ENCODE assay signal across 10 mouse cellular contexts in genomic region chr11:84028271-84029028, GRCm38 (mm10). TPM values are rescaled to one million over a fixed set of nuclear protein-coding genes. Genes with fewer than 3 reads are reported as not detected.
A peak's percentile ranks its signal among the peaks of the same experiment; 100 is the strongest.
DNase-seq lines count a peak whose midpoint lies in the region; ATAC-seq lines count a peak whose summit lies in the region.
"Had no signal": no experiment of that assay in that cellular context is flagged by ENCODE, and none has a peak within 500 bp of the region (broad histone marks: within the 10 kb centered on the region; RNA-seq: fewer than 3 reads in every experiment).

No protein-coding gene starts in this region.

- no peaks in the 10 kb centered on the region for H3K9me3 ChIP-seq in forebrain, embryonic 15.5 days
- no peaks in the 10 kb centered on the region for H3K9me3 ChIP-seq in forebrain, embryonic 10.5 days
- H3K9me3 ChIP-seq in heart, embryonic 12.5 days (replicated peaks): no peaks in the 10 kb centered on the region
- H3K9me3 ChIP-seq in lung, embryonic 15.5 days: no peaks in the 10 kb centered on the region
- H3K9me3 ChIP-seq in liver, embryonic 12.5 days (replicated peaks): no peaks in the 10 kb centered on the region
- H3K9me3 ChIP-seq: liver, embryonic 15.5 days had no signal

- no peak for ATAC-seq in forebrain, embryonic 15.5 days (replicated peaks)
- peak; percentile 59; the same call in 1 of the 2 replicates for ATAC-seq in heart, embryonic 12.5 days (ENCODE audit: insufficient number of reproducible peaks, low FRiP score)
- ATAC-seq in lung, embryonic 15.5 days (ENCODE audit: borderline replicate concordance, extremely low read depth, low FRiP score, low TSS enrichment): peak; percentile 49; the same call in 1 of the 2 replicates
- no peak for ATAC-seq in liver, embryonic 12.5 days

- H3K4me1 ChIP-seq in forebrain, embryonic 15.5 days: peaks cover 12% of the 10 kb centered on the region
- no peaks in the 10 kb centered on the region for H3K4me1 ChIP-seq in forebrain, embryonic 10.5 days
- peaks cover 28% of the 10 kb centered on the region for H3K4me1 ChIP-seq in heart, embryonic 12.5 days (replicated peaks)
- H3K4me1 ChIP-seq in lung, embryonic 15.5 days: 0 out of 2 replicates have a peak, but pooled peaks cover 14% of the 10 kb centered on the region
- no peaks in the 10 kb centered on the region for H3K4me1 ChIP-seq in liver, embryonic 12.5 days
- H3K4me1 ChIP-seq: liver, embryonic 15.5 days had no signal

- DNase-seq in forebrain, embryonic 10.5 days (ENCODE audit: extremely low spot score, low spot score): no peak
- peak; percentile 65 for DNase-seq in adrenal gland, postnatal 10 days
- DNase-seq in kidney, postnatal 25 days: no peak
- no peak for DNase-seq in cerebellum, adult 8-10 months
- DNase-seq: right cerebral cortex, postnatal 4 days had no signal

- peak overlapping the region; percentile 70 for H3K27ac ChIP-seq in forebrain, embryonic 15.5 days (replicated peaks)
- no peak overlapping the region for H3K27ac ChIP-seq in forebrain, embryonic 10.5 days
- H3K27ac ChIP-seq in heart, embryonic 12.5 days (ENCODE audit: poor library complexity, severe bottlenecking): no peak overlapping the region
- H3K27ac ChIP-seq in lung, embryonic 15.5 days: peak overlapping the region; percentile 46; the same call in 1 of the 2 replicates
- H3K27ac ChIP-seq in liver, embryonic 12.5 days: no peak overlapping the region
- H3K27ac ChIP-seq: liver, embryonic 15.5 days had no signal

- WGBS in forebrain, embryonic 15.5 days: 75% methylated on average over 9 of the region's 9 CpGs
- WGBS in forebrain, embryonic 10.5 days: 89% methylated on average over 9 of the region's 9 CpGs
- 30% methylated on average over 9 of the region's 9 CpGs for WGBS in heart, embryonic 12.5 days
- 49% methylated on average over 9 of the region's 9 CpGs for WGBS in lung, embryonic 15.5 days
- 79% methylated on average over 9 of the region's 9 CpGs for WGBS in liver, embryonic 12.5 days (ENCODE audit: insufficient replicate concordance)

- no peak overlapping the region for H3K4me3 ChIP-seq in forebrain, embryonic 15.5 days
- no peak overlapping the region for H3K4me3 ChIP-seq in forebrain, embryonic 10.5 days
- no peak overlapping the region for H3K4me3 ChIP-seq in heart, embryonic 12.5 days
- no peak overlapping the region for H3K4me3 ChIP-seq in lung, embryonic 15.5 days
- no peak overlapping the region for H3K4me3 ChIP-seq in liver, embryonic 12.5 days
- H3K4me3 ChIP-seq: liver, embryonic 15.5 days had no signal

- no peaks in the 10 kb centered on the region for H3K27me3 ChIP-seq in forebrain, embryonic 15.5 days
- H3K27me3 ChIP-seq in forebrain, embryonic 10.5 days (ENCODE audit: poor library complexity, severe bottlenecking): no peaks in the 10 kb centered on the region
- H3K27me3 ChIP-seq in heart, embryonic 12.5 days (replicated peaks): peaks cover 37% of the 10 kb centered on the region
- no peaks in the 10 kb centered on the region for H3K27me3 ChIP-seq in lung, embryonic 15.5 days
- no peaks in the 10 kb centered on the region for H3K27me3 ChIP-seq in liver, embryonic 12.5 days (replicated peaks)
- H3K27me3 ChIP-seq: liver, embryonic 15.5 days had no signal

- H3K4me2 ChIP-seq in forebrain, embryonic 15.5 days (replicated peaks): no peak overlapping the region
- H3K4me2 ChIP-seq in heart, embryonic 12.5 days: peak overlapping the region; percentile 28; the same call in 1 of the 2 replicates
- H3K4me2 ChIP-seq in lung, embryonic 15.5 days: no peak overlapping the region
- no peak overlapping the region for H3K4me2 ChIP-seq in liver, embryonic 12.5 days
- H3K4me2 ChIP-seq: liver, embryonic 15.5 days had no signal

- H3K9ac ChIP-seq in forebrain, embryonic 15.5 days (replicated peaks): no peak overlapping the region
- no peak overlapping the region for H3K9ac ChIP-seq in heart, embryonic 12.5 days
- no peak overlapping the region for H3K9ac ChIP-seq in lung, embryonic 15.5 days
- H3K9ac ChIP-seq in liver, embryonic 12.5 days: no peak overlapping the region
- H3K9ac ChIP-seq: liver, embryonic 15.5 days had no signal

- H3K36me3 ChIP-seq in forebrain, embryonic 15.5 days: peaks cover 80% of the 10 kb centered on the region
- H3K36me3 ChIP-seq in forebrain, embryonic 10.5 days (replicated peaks): peaks cover 78% of the 10 kb centered on the region
- peaks cover 44% of the 10 kb centered on the region for H3K36me3 ChIP-seq in heart, embryonic 12.5 days
- H3K36me3 ChIP-seq in lung, embryonic 15.5 days: peaks cover 35% of the 10 kb centered on the region
- peaks cover 89% of the 10 kb centered on the region for H3K36me3 ChIP-seq in liver, embryonic 12.5 days

RNA-seq across cellular contexts. Expression of gene Dusp14, which starts 40.6 kb away (rescaled TPM):
- polyA plus RNA-seq in forebrain, embryonic 15.5 days (2015; fragmentation: Nextera tagmentation; extraction: Ambion mirVana): 31.7 and 33.2 TPM in 2 replicates
- 12.0 and 12.5 TPM in 2 replicates for polyA plus RNA-seq in forebrain, embryonic 10.5 days (2016; fragmentation: Nextera tagmentation; extraction: Ambion mirVana)
- 1 to 10 TPM; 3.0 to 4.0 TPM for total RNA-seq in adrenal gland, postnatal 10 days (2021)
- 5.9 and 6.2 TPM in 2 replicates for polyA plus RNA-seq in heart, embryonic 12.5 days (2016; fragmentation: Nextera tagmentation; extraction: Ambion mirVana)
- 20.7 and 24.3 TPM in 2 replicates for polyA plus RNA-seq in lung, embryonic 15.5 days (2015; fragmentation: Nextera tagmentation; extraction: Ambion mirVana)
- 1.1 TPM in 2 replicates for polyA plus RNA-seq in liver, embryonic 12.5 days (2016; fragmentation: Nextera tagmentation; extraction: Ambion mirVana)

Comparison
In these comparisons a context has a peak if more than half of its experiments do, and no peak if none do; other contexts are left out.
1. H3K27ac ChIP-seq: peak in forebrain, embryonic 15.5 days (single experiment) and lung, embryonic 15.5 days (single experiment); none in forebrain, embryonic 10.5 days (single experiment), heart, embryonic 12.5 days (single experiment) and liver, embryonic 12.5 days (single experiment).
2. ATAC-seq: peak in heart, embryonic 12.5 days (single experiment) and lung, embryonic 15.5 days (single experiment); none in forebrain, embryonic 15.5 days (single experiment) and liver, embryonic 12.5 days (single experiment).